Mouse (Mus musculus) MEL (cell line): ENCODE measurements around the gene Gadd45gip1. TPM values are rescaled to one million over a fixed set of nuclear protein-coding genes. Genes with fewer than 3 reads are reported as not detected.

Experiments
- DNase-seq: peaks from one replicate; pipeline ENCODE4 v3.0.0; 2011; ENCODE audit warnings: low read depth, low spot score
- H3K27ac ChIP-seq: 2 replicates; pipeline ENCODE4 v1.5.1; 2012; ENCODE audit warnings: low read depth, mild to moderate bottlenecking, control low read depth, low read length, moderate library complexity; ENCODE audit not compliant: control insufficient read depth
- H3K27me3 ChIP-seq, 2 experiments: fragments of 150-350 bp in 1 of 2; sonication (generic) in 1 of 2; 2 replicates each; pipeline ENCODE4 v1.6.1; 2012; ENCODE audit warnings: low read length in 2 of 2, mild to moderate bottlenecking in 2 of 2, improper control_type of control experiment in 1 of 2, moderate library complexity in 1 of 2; ENCODE audit not compliant: insufficient read depth in 2 of 2, control insufficient read depth in 1 of 2
- H3K36me3 ChIP-seq, 2 experiments: 2 replicates each; pipeline ENCODE4 v1.6.1; 2012 to 2014; ENCODE audit warnings: low read length in 2 of 2, improper control_type of control experiment in 1 of 2, inconsistent platforms in 1 of 2, mild to moderate bottlenecking in 1 of 2; ENCODE audit not compliant: insufficient read depth in 2 of 2, control insufficient read depth in 1 of 2
- H3K4me1 ChIP-seq, 2 experiments: fragments of 150-350 bp in 1 of 2; sonication (generic) in 1 of 2; 2 replicates each; pipeline ENCODE4 v1.6.1; 2012; ENCODE audit warnings: low read length in 2 of 2, improper control_type of control experiment in 1 of 2, mild to moderate bottlenecking in 1 of 2; ENCODE audit not compliant: insufficient read depth in 2 of 2, control insufficient read depth in 1 of 2
- H3K4me3 ChIP-seq, 2 experiments: fragments of 150-350 bp in 1 of 2; sonication (generic) in 1 of 2; 2 replicates each; pipeline ENCODE4 v1.5.1; 2012; ENCODE audit warnings: low read depth in 2 of 2, low read length in 2 of 2, mild to moderate bottlenecking in 2 of 2, moderate library complexity in 2 of 2, control low read depth in 1 of 2, improper control_type of control experiment in 1 of 2; ENCODE audit not compliant: control insufficient read depth in 1 of 2, insufficient read depth in 1 of 2
- H3K79me2 ChIP-seq: 2 replicates; pipeline ENCODE4 v1.6.1; 2012; ENCODE audit warnings: mild to moderate bottlenecking, low read length, moderate library complexity; ENCODE audit not compliant: control insufficient read depth, poor library complexity, insufficient read depth
- H3K9ac ChIP-seq: 2 replicates; pipeline ENCODE4 v1.6.1; 2012; ENCODE audit warnings: low read depth, mild to moderate bottlenecking, control low read depth, low read length, moderate library complexity; ENCODE audit not compliant: control insufficient read depth, poor library complexity, severe bottlenecking
- H3K9me3 ChIP-seq: fragments of 150-350 bp; sonication (generic); replicated peaks from 2 replicates; pipeline ENCODE4 v1.6.1; 2012; ENCODE audit warnings: mild to moderate bottlenecking, low read length, improper control_type of control experiment, moderate library complexity; ENCODE audit not compliant: insufficient read depth
- EP300 ChIP-seq, 2 experiments: IDR thresholded peaks; 2 replicates each; pipeline ENCODE4 v1.6.1; 2011; ENCODE audit warnings: improper control_type of control experiment in 2 of 2, low read length in 2 of 2, low read depth in 1 of 2, mild to moderate bottlenecking in 1 of 2
- GABPA ChIP-seq: IDR thresholded peaks from 2 replicates; pipeline ENCODE4 v1.6.1; 2012; ENCODE audit warnings: low read depth, mild to moderate bottlenecking, inconsistent platforms, low read length, improper control_type of control experiment, moderate library complexity
- HCFC1 ChIP-seq: IDR thresholded peaks from 2 replicates; pipeline ENCODE4 v1.6.1; 2012; ENCODE audit warnings: low read depth, mild to moderate bottlenecking, inconsistent platforms, low read length, improper control_type of control experiment, moderate library complexity
- MAX ChIP-seq: IDR thresholded peaks from 2 replicates; pipeline ENCODE4 v1.6.1; 2011; ENCODE audit warnings: low read length, improper control_type of control experiment
- MEF2A ChIP-seq: IDR thresholded peaks from 2 replicates; pipeline ENCODE4 v1.6.1; 2014; ENCODE audit warnings: low read depth, mild to moderate bottlenecking, inconsistent platforms, low read length, improper control_type of control experiment; ENCODE audit not compliant: poor library complexity, insufficient replicate concordance, severe bottlenecking; ENCODE audit errors: extremely low read depth
- MXI1 ChIP-seq: IDR thresholded peaks from 2 replicates; pipeline ENCODE4 v1.6.1; 2011; ENCODE audit warnings: mild to moderate bottlenecking, low read depth, low read length, improper control_type of control experiment
- MYC ChIP-seq: IDR thresholded peaks from 2 replicates; pipeline ENCODE4 v1.6.1; 2011; ENCODE audit warnings: low read depth, mild to moderate bottlenecking, low read length, improper control_type of control experiment, moderate library complexity
- NELFE ChIP-seq: IDR thresholded peaks from 2 replicates; pipeline ENCODE4 v1.6.1; 2011; ENCODE audit warnings: low read depth, low read length, improper control_type of control experiment
- POLR2A ChIP-seq, 2 experiments: IDR thresholded peaks; 2 replicates each; pipeline ENCODE4 v1.6.1; 2011 to 2012; ENCODE audit warnings: low read length in 2 of 2, mild to moderate bottlenecking in 2 of 2, control low read depth in 1 of 2, improper control_type of control experiment in 1 of 2, low read depth in 1 of 2, moderate library complexity in 1 of 2; ENCODE audit not compliant: control insufficient read depth in 1 of 2, insufficient read depth in 1 of 2, poor library complexity in 1 of 2
- POLR2AphosphoS2 ChIP-seq: IDR thresholded peaks from 2 replicates; pipeline ENCODE4 v1.6.1; 2011; ENCODE audit warnings: low read length, improper control_type of control experiment
- POLR2AphosphoS5 ChIP-seq: IDR thresholded peaks from 2 replicates; pipeline ENCODE4 v1.6.1; 2012; ENCODE audit warnings: low read depth, borderline replicate concordance, mild to moderate bottlenecking, inconsistent platforms, low read length, moderate library complexity, mixed read lengths
- RCOR1 ChIP-seq: IDR thresholded peaks from 2 replicates; pipeline ENCODE4 v1.6.1; 2012; ENCODE audit warnings: low read depth, mild to moderate bottlenecking, inconsistent platforms, low read length, improper control_type of control experiment
- SIN3A ChIP-seq: IDR thresholded peaks from 2 replicates; pipeline ENCODE4 v1.6.1; 2012; ENCODE audit warnings: low read length, improper control_type of control experiment, inconsistent platforms
- SMC3 ChIP-seq: IDR thresholded peaks from 2 replicates; pipeline ENCODE4 v1.6.1; 2011; ENCODE audit warnings: low read depth, low read length, improper control_type of control experiment
- TAL1 ChIP-seq: IDR thresholded peaks from 2 replicates; pipeline ENCODE4 v1.6.1; 2012; ENCODE audit warnings: mild to moderate bottlenecking, inconsistent platforms, low read length, moderate library complexity, mixed read lengths
- TBP ChIP-seq: IDR thresholded peaks from 2 replicates; pipeline ENCODE4 v1.8.0; 2011; ENCODE audit warnings: low read depth, low read length, improper control_type of control experiment
- USF1 ChIP-seq: IDR thresholded peaks from 2 replicates; pipeline ENCODE4 v1.6.1; 2014; ENCODE audit warnings: low read depth, mild to moderate bottlenecking, inconsistent platforms, low read length, improper control_type of control experiment, moderate library complexity
- ZC3H11A ChIP-seq: IDR thresholded peaks from 2 replicates; pipeline ENCODE4 v1.6.1; 2012; ENCODE audit warnings: low read depth, mild to moderate bottlenecking, inconsistent platforms, low read length, improper control_type of control experiment
- ZMIZ1 ChIP-seq: IDR thresholded peaks from 2 replicates; pipeline ENCODE4 v1.6.1; 2012; ENCODE audit warnings: low read depth, mild to moderate bottlenecking, inconsistent platforms, low read length, improper control_type of control experiment, moderate library complexity
- ZNF384 ChIP-seq: IDR thresholded peaks from 2 replicates; pipeline ENCODE4 v1.6.1; 2012; ENCODE audit warnings: low read depth, mild to moderate bottlenecking, inconsistent platforms, low read length, improper control_type of control experiment
- polyA plus RNA-seq, 2 experiments: library from polyadenylated mRNA; stranded (reverse) in 1 of 2; unstranded in 1 of 2; fragments of >175 nt in 1 of 2; fragments of >200 nt in 1 of 2; gene quantifications; 2 replicates each; pipeline versions ENCODE4 v1.2.1 to v1.2.4; 2012; ENCODE audit warnings: low replicate concordance in 2 of 2, low read depth in 1 of 2; ENCODE audit not compliant: insufficient read length in 2 of 2, insufficient read depth in 1 of 2, missing spikeins in 1 of 2
- total RNA-seq: library from RNA; depleted of rRNA; stranded (reverse); fragments of 300-350 nt; gene quantifications from 2 replicates; pipeline ENCODE4 v1.2.3, GENCODE M21; 2012

The Gadd45gip1 gene
- total and polyA plus RNA-seq, 3 experiments: 51.8 to 62.9 TPM; not detected in 1

DNA sequence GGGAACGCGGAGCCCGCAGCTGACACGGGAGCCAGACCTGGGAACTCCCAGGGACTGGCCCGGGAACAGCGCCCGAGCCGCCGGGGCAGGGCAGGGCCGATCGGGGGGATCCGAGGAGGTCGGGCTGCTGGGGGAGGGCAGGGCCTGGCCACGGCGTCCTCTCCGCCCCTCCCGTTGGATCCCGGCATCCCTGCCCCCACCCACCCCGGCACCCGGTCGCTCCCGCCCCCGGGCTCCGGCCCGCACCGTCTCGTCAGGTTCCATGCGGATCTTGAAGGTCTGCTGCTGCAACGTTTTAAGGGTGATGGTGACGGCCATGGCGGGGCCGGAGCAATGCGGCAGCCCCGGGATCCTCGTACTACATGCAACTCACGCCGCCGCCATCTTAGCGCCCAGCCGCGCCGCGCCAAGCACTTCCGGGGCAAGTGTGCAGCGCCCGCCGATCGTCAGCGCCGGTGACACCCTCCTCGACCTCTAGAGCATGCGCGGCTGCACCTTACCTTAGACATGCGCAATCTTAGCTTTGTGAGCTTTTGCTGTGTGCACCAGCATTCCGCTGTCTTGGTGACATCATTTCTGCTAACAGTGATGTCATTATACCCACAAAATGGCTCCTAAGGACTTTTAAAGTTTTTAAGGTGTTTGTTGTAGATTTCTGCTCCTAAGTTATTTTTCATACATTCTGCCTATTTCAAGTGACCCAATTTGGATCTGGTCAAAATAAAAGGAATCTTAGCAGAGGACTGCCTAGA is 9.1 kb downstream of the Gadd45gip1 start, which contains the start of gene Rad23a (continued):
- TF ChIP-seq SIN3A (peak; percentile 66), USF1 (no peak), NELFE (peak; percentile 66), MXI1 (no peak; the same call in 1 of the 2 replicates), ZMIZ1 (peak; percentile 87), ZNF384 (no peak), MYC (peak; percentile 52; the same call in 1 of the 2 replicates), MAX (no peak), GABPA (peak; percentile 59; the same call in 1 of the 2 replicates), RCOR1 (peak; percentile 66; the same call in 1 of the 2 replicates), POLR2AphosphoS2 (peak; percentile 99), MEF2A (no peak)

DNA sequence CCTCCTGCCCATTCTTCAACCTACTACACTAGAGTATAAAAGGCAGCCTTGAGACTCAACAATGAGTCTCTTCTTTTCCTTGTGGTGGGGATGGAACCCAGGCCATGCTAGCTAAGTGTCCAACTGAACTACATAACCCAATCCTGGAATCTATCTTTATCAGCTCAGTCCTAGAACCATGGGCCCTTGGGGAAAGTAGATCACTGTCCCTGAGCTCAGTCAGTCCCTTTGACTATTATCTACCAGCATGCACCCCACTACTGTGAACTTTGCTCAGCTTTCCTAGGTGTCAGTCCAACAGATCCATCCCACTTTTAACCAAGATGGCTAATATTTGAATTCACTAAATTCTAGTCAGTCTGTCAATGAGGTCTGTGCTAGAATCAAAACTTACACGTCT is 10.2 kb downstream of the Gadd45gip1 start:
- DNase-seq: peak; percentile 57
- Histone ChIP-seq H3K9me3 (no peaks in the 10 kb centered on the region), H3K79me2 (peaks cover 38% of the 10 kb centered on the region), H3K36me3 (peaks cover 13 to 38% of the 10 kb centered on the region in 2 experiments), H3K27me3 (no peaks in the 10 kb centered on the region), H3K27ac (0 out of 2 replicates have a peak overlapping the region, but pooled peaks have one; percentile 15), H3K4me3 (no peak overlapping the region)
- TF ChIP-seq POLR2AphosphoS5 (peak; percentile 48; the same call in 1 of the 2 replicates), MYC (no peak), SMC3 (0 out of 2 replicates have a peak, but pooled peaks have one; percentile 0), POLR2A (IDR thresholded peaks at IDR 0.05; ENCODE audit: control insufficient read depth in 1 of 2, insufficient read depth in 1 of 2, low read depth in 1 of 2, low read length in 2 of 2, poor library complexity in 1 of 2) (peak in 1 of 2 experiments; percentile 0; a peak in 1 of 4 replicates)
- TF ChIP-seq, all 39 proteins: peak for 3
- peaks cover 2 to 18% of the 10 kb centered on the region in 2 experiments for H3K4me1 ChIP-seq
- H3K9ac ChIP-seq: no peak overlapping the region

DNA sequence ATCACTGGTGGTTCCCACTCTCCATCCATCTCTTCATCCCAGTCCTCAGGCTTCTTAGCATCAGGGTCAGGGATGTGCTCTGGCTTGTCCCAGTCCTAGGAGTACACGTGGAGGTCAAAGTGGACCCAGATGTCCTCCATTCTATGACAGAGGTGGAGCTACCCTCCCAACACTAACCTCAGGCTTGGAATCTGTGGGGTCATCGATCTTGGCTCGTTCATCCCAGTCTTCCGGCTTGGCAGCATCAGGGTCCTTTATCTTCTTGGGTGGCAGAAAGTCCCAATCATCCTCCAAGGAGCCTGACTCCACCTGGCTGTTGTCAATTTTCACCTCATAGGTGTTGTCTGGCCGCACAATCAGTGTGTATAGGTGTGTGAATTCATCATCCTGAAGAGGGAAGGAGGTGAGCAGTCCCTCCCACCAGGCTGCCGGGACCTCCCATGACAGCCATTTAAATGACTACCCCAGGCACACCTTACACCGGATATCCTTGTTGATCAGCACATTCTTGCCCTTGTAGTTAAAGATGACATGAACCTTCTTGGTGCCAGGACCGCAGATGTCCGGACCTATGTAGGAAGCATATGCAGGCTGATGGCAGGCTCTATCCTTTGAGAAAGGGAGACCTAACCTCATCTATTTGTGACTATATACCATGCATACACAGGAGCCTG is 13.2 kb downstream of the Gadd45gip1 start:
- Histone ChIP-seq H3K36me3 (peaks cover 13 to 34% of the 10 kb centered on the region in 2 experiments), H3K27ac (peak overlapping the region; percentile 35), H3K9ac (peak overlapping the region; percentile 92), H3K79me2 (peaks cover 40% of the 10 kb centered on the region), H3K4me1 (peaks cover 7 to 18% of the 10 kb centered on the region in 2 experiments; a peak in 3 of 4 replicates), H3K27me3 (no peaks in the 10 kb centered on the region), H3K4me3 (peak overlapping the region; percentile 76 to 85), H3K9me3 (no peaks in the 10 kb centered on the region)
- peak; percentile 63 for DNase-seq
- TF ChIP-seq HCFC1 (0 out of 2 replicates have a peak, but pooled peaks have one; percentile 18), TAL1 (no peak), EP300 (IDR thresholded peaks at IDR 0.05; ENCODE audit: low read depth in 1 of 2, low read length in 2 of 2) (no peak), ZC3H11A (no peak), TBP (no peak), NELFE (no peak)
